In genomic region chr9:75546885-75547553, GRCm38 (mm10) we compare ENCODE assay signal across 1 mouse cellular context.
TF ChIP-seq lines count a peak whose summit lies in the region.

No protein-coding gene starts in this region.

TF ChIP-seq in MEL, 35 proteins besides CTCF, POLR2A, EP300 and RAD21 (continued from another document):
- TF ChIP-seq MAZ (IDR thresholded peaks at IDR 0.05; ENCODE audit: low read depth, low read length), result 0 out of 2 replicates have a peak, but pooled peaks have one; percentile 18
- peak; percentile 31; the same call in 1 of the 2 replicates for TF ChIP-seq RCOR1 (IDR thresholded peaks at IDR 0.05; ENCODE audit: low read depth, low read length)
- peak; percentile 34; the same call in 1 of the 2 replicates for TF ChIP-seq JUND (IDR thresholded peaks at IDR 0.05; ENCODE audit: low read depth, low read length)
- TF ChIP-seq ZKSCAN1 (IDR thresholded peaks at IDR 0.05; ENCODE audit: low read depth, low read length), result no peak
- no peak for TF ChIP-seq ZC3H11A (IDR thresholded peaks at IDR 0.05; ENCODE audit: low read depth, low read length)
- TF ChIP-seq BHLHE40 (IDR thresholded peaks at IDR 0.05; ENCODE audit: borderline replicate concordance, low read depth, low read length), result peak; percentile 25; the same call in 1 of the 2 replicates
- no peak for TF ChIP-seq GABPA (IDR thresholded peaks at IDR 0.05; ENCODE audit: low read depth, low read length)
- no peak for TF ChIP-seq KAT2A (conservative IDR thresholded peaks at IDR 0.05; ENCODE audit: low read depth, low read length)
- TF ChIP-seq TCF12 (IDR thresholded peaks at IDR 0.05; ENCODE audit: low read depth, low read length), result peak; percentile 63
- TF ChIP-seq POLR2AphosphoS2 (IDR thresholded peaks at IDR 0.05; ENCODE audit: low read length), result no peak
- 0 out of 2 replicates have a peak, but pooled peaks have one; percentile 39 for TF ChIP-seq HCFC1 (IDR thresholded peaks at IDR 0.05; ENCODE audit: low read depth, low read length)
- TF ChIP-seq CHD2 (IDR thresholded peaks at IDR 0.05; ENCODE audit: low read length), result no peak
- 0 out of 2 replicates have a peak, but pooled peaks have one; percentile 35 for TF ChIP-seq ZMIZ1 (IDR thresholded peaks at IDR 0.05; ENCODE audit: low read depth, low read length)
